Mouse (Mus musculus) stomach, postnatal 0 days (tissue): ENCODE measurements at regions not wholly inside any gene's neighbourhood (a gene's known extent, or its start where the extent isn't known, plus 50 kb on each side); places are given as distances from the start of the nearest gene placed in this dataset.

Source experiments
- CTCF ChIP-seq: IDR thresholded peaks from 2 replicates; pipeline ENCODE4 v1.5.1; 2016; ENCODE audit warnings: antibody characterized with exemption, low read depth, mild to moderate bottlenecking, moderate library complexity
- EP300 ChIP-seq: optimal IDR thresholded peaks from 2 replicates; pipeline ENCODE3; 2016; ENCODE audit warnings: antibody characterized with exemption

DNA sequence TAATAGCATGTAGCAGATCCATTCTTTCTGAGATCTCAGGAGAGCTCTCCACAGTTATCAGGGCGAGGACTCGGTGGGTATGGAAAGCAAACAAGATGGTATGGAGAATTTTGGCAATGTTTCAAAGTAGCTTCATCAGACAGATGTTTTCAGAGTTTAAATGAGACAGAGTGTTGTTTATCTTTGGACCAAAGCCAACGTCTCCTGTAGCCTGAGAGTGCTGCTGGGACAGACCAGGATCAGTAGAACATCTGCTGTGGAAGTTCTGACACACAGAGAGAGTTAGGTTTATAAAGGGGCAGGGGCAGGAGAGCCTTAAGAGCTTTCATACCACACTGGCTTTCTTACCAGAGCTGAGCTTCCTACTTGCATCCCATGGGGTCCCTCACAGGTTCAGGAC lies 97.6 kb downstream of the Dact1 start:
- TF ChIP-seq CTCF (no peak), EP300 (no peak)
